Mouse (Mus musculus): ENCODE data around the gene Hs6st1. TPM values are rescaled to one million over a fixed set of nuclear protein-coding genes. Genes with fewer than 3 reads are reported as not detected.

Hs6st1 gene
- polyA plus RNA-seq, 1 experiment from 2014 or later, result 18.9 TPM

DNA sequence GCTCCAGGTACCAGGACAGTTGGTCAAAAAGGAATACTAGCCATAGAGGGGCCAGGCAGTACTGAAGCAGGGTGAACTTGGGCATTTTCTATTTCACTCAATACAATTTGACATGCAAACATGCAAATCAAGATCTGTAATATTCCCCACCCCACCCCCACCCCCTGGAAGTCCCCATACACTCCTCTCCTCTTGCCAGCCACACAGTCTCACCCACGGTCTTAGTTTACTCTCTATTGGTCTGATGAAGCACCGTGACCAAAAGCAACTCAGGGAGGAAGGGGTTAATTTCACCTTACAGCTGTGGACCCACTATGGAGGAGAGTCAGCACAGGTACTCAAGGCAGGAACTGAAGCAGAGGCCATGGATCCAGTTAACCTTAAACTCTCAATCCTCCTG, 14.6 kb upstream of the Hs6st1 start:
- ATAC-seq (ENCODE audit: low FRiP score) (no peak), DNase-seq (ENCODE audit: low spot score) (no peak)
- H3K27ac ChIP-seq, result no peak overlapping the region
- H3K9me3 ChIP-seq (ENCODE audit: control insufficient read depth, low read length), result no peaks in the 10 kb centered on the region
- H3K4me2 ChIP-seq (replicated peaks), result no peak overlapping the region
- no peaks in the 10 kb centered on the region for H3K27me3 ChIP-seq (ENCODE audit: control insufficient read depth, insufficient read depth, low read length)
- no peaks in the 10 kb centered on the region for H3K4me1 ChIP-seq (replicated peaks; ENCODE audit: control insufficient read depth, insufficient read depth, low read length)
- 84% methylated on average over 2 of the region's 2 CpGs for WGBS
- H3K9ac ChIP-seq, result no peak overlapping the region
- H3K4me3 ChIP-seq (replicated peaks; ENCODE audit: low read length), result no peak overlapping the region
- H3K36me3 ChIP-seq (replicated peaks; ENCODE audit: control insufficient read depth, insufficient read depth), result no peaks in the 10 kb centered on the region

DNA sequence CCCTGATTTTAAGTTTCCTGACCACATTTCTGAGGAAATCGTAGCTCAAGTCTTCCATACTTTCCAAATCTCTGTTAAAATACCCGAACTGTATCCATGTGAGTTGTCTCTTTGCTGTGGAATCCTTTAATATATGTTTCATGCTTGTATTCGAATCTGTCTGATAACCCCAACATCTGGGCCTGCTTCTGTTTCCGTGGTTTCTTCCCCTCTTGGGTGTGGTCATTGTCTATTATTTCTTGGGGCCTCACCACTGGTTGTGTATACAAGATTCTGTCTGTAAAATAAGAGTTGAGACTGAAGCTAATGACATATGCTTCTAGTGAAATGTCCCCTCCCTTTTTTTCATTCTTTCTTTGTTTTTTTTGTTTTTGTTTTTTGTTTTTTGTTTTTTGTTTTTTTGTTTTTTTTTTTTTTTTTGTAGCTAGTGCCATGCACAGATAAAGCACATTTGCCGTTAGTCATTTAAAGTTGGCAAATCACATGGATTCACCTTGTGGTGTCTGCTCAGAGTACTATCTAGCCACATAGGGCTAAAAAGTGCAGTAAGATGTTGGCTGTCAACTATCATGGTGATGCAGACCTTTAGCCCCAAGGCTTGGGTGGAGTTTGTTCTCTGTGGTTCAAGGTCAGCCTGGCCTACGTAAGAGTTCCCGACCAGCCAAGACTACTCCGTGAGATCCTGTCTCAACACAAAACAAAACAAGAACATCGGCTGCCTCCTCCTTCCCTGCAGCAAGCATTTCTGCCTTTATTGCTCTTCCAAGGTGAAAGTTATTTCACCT, 13.8 kb upstream of the Hs6st1 start:
- H3K4me1 ChIP-seq (replicated peaks; ENCODE audit: control insufficient read depth, insufficient read depth, low read length), result no peaks in the 10 kb centered on the region
- H3K4me3 ChIP-seq (replicated peaks; ENCODE audit: low read length), result no peak overlapping the region
- no peak overlapping the region for H3K27ac ChIP-seq
- H3K9me3 ChIP-seq (ENCODE audit: control insufficient read depth, low read length), result no peaks in the 10 kb centered on the region
- no peaks in the 10 kb centered on the region for H3K36me3 ChIP-seq (replicated peaks; ENCODE audit: control insufficient read depth, insufficient read depth)
- WGBS, result 88% methylated on average over 9 of the region's 9 CpGs
- no peaks in the 10 kb centered on the region for H3K27me3 ChIP-seq (ENCODE audit: control insufficient read depth, insufficient read depth, low read length)
- no peak overlapping the region for H3K4me2 ChIP-seq (replicated peaks)
- DNase-seq (ENCODE audit: low spot score), result peak; percentile 21
- no peak overlapping the region for H3K9ac ChIP-seq
- no peak for ATAC-seq (ENCODE audit: low FRiP score)

DNA sequence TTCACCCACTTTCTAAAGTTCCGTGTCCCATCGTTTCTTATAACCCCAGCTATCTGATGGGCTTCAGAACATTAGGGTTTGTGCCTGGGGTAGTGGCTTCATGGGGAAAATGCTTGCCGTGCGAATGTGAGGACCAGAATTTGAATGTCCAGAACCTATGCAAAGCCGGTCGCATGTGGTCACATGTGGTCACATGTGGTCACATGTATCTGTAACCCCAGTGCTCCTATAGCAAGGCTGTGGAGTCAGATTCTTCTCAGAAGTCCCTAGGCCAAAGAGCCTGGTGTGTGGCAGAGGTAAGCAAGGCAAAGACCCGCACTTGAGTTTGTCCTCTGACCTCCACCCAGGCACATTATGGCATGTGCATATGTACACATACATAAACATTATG, 13.2 kb upstream of the Hs6st1 start:
- Histone ChIP-seq H3K9ac (no peak overlapping the region), H3K4me2 (replicated peaks) (no peak overlapping the region), H3K9me3 (ENCODE audit: control insufficient read depth, low read length) (no peaks in the 10 kb centered on the region), H3K27ac (no peak overlapping the region), H3K4me3 (replicated peaks; ENCODE audit: low read length) (no peak overlapping the region), H3K36me3 (replicated peaks; ENCODE audit: control insufficient read depth, insufficient read depth) (no peaks in the 10 kb centered on the region), H3K4me1 (replicated peaks; ENCODE audit: control insufficient read depth, insufficient read depth, low read length) (no peaks in the 10 kb centered on the region; the same call in 1 of the 2 replicates), H3K27me3 (ENCODE audit: control insufficient read depth, insufficient read depth, low read length) (no peaks in the 10 kb centered on the region)
- DNase-seq (ENCODE audit: low spot score), result no peak
- WGBS, result 94% methylated on average over 7 of the region's 7 CpGs
- ATAC-seq (ENCODE audit: low FRiP score), result no peak

DNA sequence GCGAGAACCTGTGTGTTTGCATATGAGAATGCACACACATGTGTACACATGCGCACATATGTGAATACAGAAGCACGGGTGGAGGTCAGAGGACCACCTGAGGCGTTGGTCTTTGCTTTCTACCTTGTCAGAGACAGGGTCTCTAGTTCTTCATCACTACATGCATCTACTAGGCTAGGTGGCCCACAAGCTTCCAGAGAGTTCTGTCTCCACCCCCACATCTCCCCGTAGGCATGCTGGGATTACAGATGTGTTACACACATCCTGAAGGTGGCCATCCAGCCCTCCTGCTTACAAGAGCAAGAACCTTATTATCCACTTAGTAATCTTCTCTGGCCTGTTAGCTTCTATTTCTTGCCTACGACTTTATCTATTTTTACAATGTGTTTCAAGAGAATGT, 8.8 kb upstream of the Hs6st1 start:
- Histone ChIP-seq H3K36me3 (replicated peaks; ENCODE audit: control insufficient read depth, insufficient read depth) (no peaks in the 10 kb centered on the region), H3K9ac (no peak overlapping the region), H3K27me3 (ENCODE audit: control insufficient read depth, insufficient read depth, low read length) (no peaks in the 10 kb centered on the region), H3K9me3 (ENCODE audit: control insufficient read depth, low read length) (no peaks in the 10 kb centered on the region), H3K4me1 (replicated peaks; ENCODE audit: control insufficient read depth, insufficient read depth, low read length) (peaks cover 4% of the 10 kb centered on the region; the same call in 1 of the 2 replicates), H3K4me2 (replicated peaks) (no peak overlapping the region), H3K27ac (no peak overlapping the region), H3K4me3 (replicated peaks; ENCODE audit: low read length) (no peak overlapping the region)
- 93% methylated on average over 6 of the region's 6 CpGs for WGBS
- no peak for ATAC-seq (ENCODE audit: low FRiP score)
- no peak for DNase-seq (ENCODE audit: low spot score)

DNA sequence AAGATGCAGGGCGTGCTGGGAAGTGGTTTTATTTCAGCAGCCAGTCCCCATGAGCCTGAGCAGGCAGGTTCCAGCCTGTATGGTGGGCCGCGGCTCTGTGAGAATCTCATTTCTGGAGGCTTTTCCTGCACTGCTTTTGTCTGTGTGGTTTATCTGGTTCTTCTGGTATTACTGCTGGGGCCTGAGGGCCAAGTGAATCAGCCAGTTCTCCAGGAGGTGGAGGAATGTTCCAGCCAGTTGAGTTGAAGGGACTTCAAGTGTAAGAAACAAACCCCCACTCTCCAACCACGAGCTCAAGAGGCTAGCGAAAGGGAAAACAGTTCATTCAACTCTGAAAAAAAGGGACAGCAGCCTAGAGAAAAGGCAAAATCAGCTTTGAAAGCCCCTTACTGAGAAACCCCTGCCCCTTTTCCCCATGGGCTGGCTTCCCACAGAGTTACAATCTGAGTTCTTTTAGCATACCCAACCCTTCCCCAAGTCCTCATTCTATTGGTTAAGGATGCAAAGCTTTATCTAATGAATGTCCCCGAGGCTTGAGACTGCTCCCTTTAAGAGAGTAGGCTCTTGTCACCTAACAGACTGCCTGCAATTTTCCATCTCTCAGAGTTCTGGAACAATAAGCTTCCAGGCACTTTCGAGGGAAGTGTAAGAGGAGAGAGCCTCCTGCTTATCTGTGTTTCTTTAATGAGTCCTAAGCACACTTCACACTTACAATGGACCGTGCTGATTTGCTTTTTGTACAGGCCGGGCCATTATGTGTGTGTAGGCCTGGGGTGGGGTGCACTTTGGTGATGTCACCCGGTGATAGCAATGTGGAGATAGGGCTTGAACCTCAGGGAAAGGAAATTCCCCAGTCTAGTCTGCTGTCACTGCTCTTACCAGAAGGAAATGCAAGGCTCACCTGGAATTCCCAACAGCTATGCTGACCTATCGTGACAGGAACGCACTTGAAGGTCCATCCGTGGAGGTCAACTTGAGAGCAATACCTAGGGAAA, 7.9 kb upstream of the Hs6st1 start:
- ATAC-seq (ENCODE audit: low FRiP score), result no peak
- WGBS, result 33% methylated on average over 13 of the region's 13 CpGs
- Histone ChIP-seq H3K9ac (no peak overlapping the region), H3K27me3 (ENCODE audit: control insufficient read depth, insufficient read depth, low read length) (no peaks in the 10 kb centered on the region), H3K9me3 (ENCODE audit: control insufficient read depth, low read length) (no peaks in the 10 kb centered on the region), H3K4me3 (replicated peaks; ENCODE audit: low read length) (no peak overlapping the region), H3K27ac (peak overlapping the region; percentile 29; the same call in 1 of the 2 replicates), H3K4me2 (replicated peaks) (no peak overlapping the region), H3K4me1 (replicated peaks; ENCODE audit: control insufficient read depth, insufficient read depth, low read length) (peaks cover 9% of the 10 kb centered on the region), H3K36me3 (replicated peaks; ENCODE audit: control insufficient read depth, insufficient read depth) (no peaks in the 10 kb centered on the region)
- DNase-seq (ENCODE audit: low spot score), result no peak

DNA sequence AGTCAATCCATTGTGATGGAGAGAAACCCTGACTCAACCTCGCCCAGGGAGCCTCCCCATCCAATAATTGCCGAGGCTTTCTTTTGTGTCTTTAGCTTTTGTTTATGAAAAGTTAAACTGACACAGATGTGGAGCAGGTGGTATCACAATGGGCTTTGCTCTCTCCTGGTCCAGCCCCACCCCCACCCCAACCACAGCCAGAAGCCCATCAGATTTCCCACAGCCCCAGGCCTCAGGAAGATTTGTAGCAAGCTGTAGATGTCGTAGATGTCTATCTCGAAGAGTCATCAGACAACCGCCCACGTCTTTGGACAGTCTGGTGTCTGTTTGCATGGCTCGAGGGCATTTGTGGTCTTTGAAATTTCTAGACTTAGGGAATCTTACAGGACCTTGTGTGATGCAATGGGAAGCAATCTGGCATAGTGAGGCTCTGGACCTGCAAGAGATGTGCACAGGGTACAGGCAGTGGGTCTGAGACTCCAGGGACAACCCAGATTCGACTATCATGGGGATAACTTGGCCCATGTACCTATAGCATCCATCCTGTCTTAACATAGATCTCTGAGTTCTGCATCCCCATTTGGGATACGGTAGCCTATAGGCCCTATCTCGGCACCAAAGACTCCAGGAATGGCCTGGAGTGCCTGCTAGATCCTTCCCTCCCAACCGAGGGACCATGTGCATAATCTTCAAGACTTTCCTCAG, 6.8 kb upstream of the Hs6st1 start:
- DNase-seq (ENCODE audit: low spot score) (no peak), ATAC-seq (ENCODE audit: low FRiP score) (no peak)
- no peaks in the 10 kb centered on the region for H3K9me3 ChIP-seq (ENCODE audit: control insufficient read depth, low read length)
- WGBS, result 69% methylated on average over 11 of the region's 11 CpGs
- no peak overlapping the region for H3K4me3 ChIP-seq (replicated peaks; ENCODE audit: low read length)
- no peaks in the 10 kb centered on the region for H3K36me3 ChIP-seq (replicated peaks; ENCODE audit: control insufficient read depth, insufficient read depth)
- no peak overlapping the region for H3K4me2 ChIP-seq (replicated peaks)
- no peaks in the 10 kb centered on the region for H3K27me3 ChIP-seq (ENCODE audit: control insufficient read depth, insufficient read depth, low read length)
- no peak overlapping the region for H3K27ac ChIP-seq
- H3K4me1 ChIP-seq (replicated peaks; ENCODE audit: control insufficient read depth, insufficient read depth, low read length), result peaks cover 9% of the 10 kb centered on the region
- H3K9ac ChIP-seq, result no peak overlapping the region

DNA sequence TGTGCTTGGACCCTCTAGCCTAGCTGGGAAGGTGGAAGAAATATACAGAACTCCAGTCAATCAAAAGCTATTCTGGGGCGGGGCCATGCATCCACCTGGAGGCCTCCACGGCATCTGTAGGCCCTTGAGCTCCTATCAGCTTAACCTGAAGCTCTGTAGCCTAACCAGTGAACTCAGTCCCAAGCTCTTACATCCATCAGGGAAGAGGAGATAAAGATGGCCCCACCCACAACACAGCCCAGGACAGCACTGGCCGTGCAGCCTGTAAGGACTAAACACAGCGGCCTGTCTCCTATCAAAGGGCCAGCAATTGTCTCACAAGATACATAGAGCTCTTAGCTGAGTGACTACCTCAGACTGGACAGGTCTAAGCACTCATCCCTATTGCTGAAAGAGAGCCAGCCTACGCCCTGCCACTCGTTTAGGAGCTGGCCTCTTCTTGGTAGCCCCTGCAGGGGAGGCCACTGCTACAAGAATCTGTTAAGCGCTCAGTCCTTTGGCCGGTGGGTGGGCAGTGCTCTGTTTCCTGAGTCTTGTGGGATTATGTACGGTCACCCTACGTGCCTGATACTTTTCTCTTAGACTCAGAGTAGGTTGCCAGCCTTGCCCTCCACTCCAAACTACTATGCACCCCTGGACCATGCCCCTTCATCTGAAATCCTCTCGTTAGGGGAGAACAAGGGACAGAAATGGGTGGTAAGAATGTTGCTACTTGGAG, 6.0 kb upstream of the Hs6st1 start:
- H3K9me3 ChIP-seq (ENCODE audit: control insufficient read depth, low read length), result no peaks in the 10 kb centered on the region
- no peak overlapping the region for H3K4me2 ChIP-seq (replicated peaks)
- no peak overlapping the region for H3K9ac ChIP-seq
- H3K4me3 ChIP-seq (replicated peaks; ENCODE audit: low read length), result no peak overlapping the region
- WGBS, result 87% methylated on average over 11 of the region's 11 CpGs
- peaks cover 9% of the 10 kb centered on the region for H3K4me1 ChIP-seq (replicated peaks; ENCODE audit: control insufficient read depth, insufficient read depth, low read length)
- H3K27ac ChIP-seq, result no peak overlapping the region
- no peaks in the 10 kb centered on the region for H3K27me3 ChIP-seq (ENCODE audit: control insufficient read depth, insufficient read depth, low read length)
- ATAC-seq (ENCODE audit: low FRiP score) (no peak), DNase-seq (ENCODE audit: low spot score) (no peak)
- H3K36me3 ChIP-seq (replicated peaks; ENCODE audit: control insufficient read depth, insufficient read depth), result no peaks in the 10 kb centered on the region

DNA sequence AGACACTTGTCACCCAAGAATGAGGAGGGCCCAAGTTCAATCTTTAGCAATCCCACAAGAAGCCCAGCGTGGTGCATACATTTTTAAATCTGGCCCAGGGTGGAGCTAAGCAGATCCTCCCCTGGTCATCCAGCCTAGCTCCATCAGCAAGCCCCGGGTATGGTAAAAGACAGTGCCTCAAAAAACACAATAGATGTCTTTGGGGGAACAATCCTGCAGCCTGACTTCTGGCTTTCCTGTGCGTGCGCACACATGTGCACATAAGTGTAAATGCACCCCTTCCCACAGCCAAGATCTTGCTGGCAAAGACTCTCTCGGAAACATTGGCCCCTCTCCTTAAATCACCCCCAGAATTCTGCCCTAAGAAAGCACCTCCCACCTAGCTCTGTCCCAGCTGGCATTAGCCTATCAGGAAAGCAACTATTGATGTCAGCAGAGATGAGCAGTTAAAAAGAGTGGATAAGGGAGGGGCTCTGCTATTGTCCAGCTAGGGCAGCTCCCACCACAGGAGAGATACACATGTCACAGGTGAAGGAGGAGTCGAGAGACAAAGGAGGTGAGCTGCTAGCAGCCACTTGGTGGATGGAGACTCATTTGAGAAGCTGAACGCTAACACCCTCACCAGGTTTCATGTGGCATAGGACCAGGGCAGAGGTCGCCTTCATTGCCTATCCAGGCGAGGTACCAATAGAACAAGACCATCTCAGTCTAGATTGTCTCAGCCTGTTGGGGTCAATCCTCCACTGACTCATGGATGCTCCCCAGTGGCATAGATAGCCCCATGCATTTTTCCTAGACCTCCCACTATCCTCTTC, 5.2 kb upstream of the Hs6st1 start:
- WGBS, result 75% methylated on average over 9 of the region's 9 CpGs
- no peaks in the 10 kb centered on the region for H3K9me3 ChIP-seq (ENCODE audit: control insufficient read depth, low read length)

More for the DNA sequence above, 5.2 kb upstream of the Hs6st1 start:
- H3K4me2 ChIP-seq (replicated peaks), result no peak overlapping the region
- H3K4me1 ChIP-seq (replicated peaks; ENCODE audit: control insufficient read depth, insufficient read depth, low read length), result peaks cover 14% of the 10 kb centered on the region
- H3K9ac ChIP-seq, result no peak overlapping the region
- H3K4me3 ChIP-seq (replicated peaks; ENCODE audit: low read length), result no peak overlapping the region
- no peak overlapping the region for H3K27ac ChIP-seq
- no peak for DNase-seq (ENCODE audit: low spot score)
- ATAC-seq (ENCODE audit: low FRiP score), result no peak
- no peaks in the 10 kb centered on the region for H3K36me3 ChIP-seq (replicated peaks; ENCODE audit: control insufficient read depth, insufficient read depth)
- no peaks in the 10 kb centered on the region for H3K27me3 ChIP-seq (ENCODE audit: control insufficient read depth, insufficient read depth, low read length)
